Mouse (Mus musculus): ENCODE measurements around the gene Tmem8b. TPM values are rescaled to one million over a fixed set of nuclear protein-coding genes. Genes with fewer than 3 reads are reported as not detected.

Gene Tmem8b
- polyA plus RNA-seq, 1 experiment from 2014 or later: 5.6 TPM

- ATAC-seq (ENCODE audit: insufficient number of reproducible peaks, insufficient read depth, low FRiP score, low TSS enrichment, low read depth): no peak
- H3K4me3 ChIP-seq (replicated peaks): no peak overlapping the region
- no peaks in the 10 kb centered on the region for H3K9me3 ChIP-seq
- H3K27ac ChIP-seq: no peak overlapping the region
- no peak overlapping the region for H3K9ac ChIP-seq (replicated peaks)
- H3K4me1 ChIP-seq (replicated peaks): peaks cover 17% of the 10 kb centered on the region
- 25% methylated on average over 4 of the region's 4 CpGs for WGBS
- no peak overlapping the region for H3K4me2 ChIP-seq
- H3K27me3 ChIP-seq: peaks cover 45% of the 10 kb centered on the region
- H3K36me3 ChIP-seq: no peaks in the 10 kb centered on the region
Measured at GRCm38 (mm10) chr4:43666412-43666811, 2.4 kb upstream of the Tmem8b start.

GRCm38 (mm10) chr4:43669428-43669794, 640 bp downstream of the Tmem8b start:
- ATAC-seq (ENCODE audit: insufficient number of reproducible peaks, insufficient read depth, low FRiP score, low TSS enrichment, low read depth): peak; percentile 67
- H3K4me2 ChIP-seq: peak overlapping the region; percentile 74
- H3K27me3 ChIP-seq: peaks cover 24% of the 10 kb centered on the region

DNA sequence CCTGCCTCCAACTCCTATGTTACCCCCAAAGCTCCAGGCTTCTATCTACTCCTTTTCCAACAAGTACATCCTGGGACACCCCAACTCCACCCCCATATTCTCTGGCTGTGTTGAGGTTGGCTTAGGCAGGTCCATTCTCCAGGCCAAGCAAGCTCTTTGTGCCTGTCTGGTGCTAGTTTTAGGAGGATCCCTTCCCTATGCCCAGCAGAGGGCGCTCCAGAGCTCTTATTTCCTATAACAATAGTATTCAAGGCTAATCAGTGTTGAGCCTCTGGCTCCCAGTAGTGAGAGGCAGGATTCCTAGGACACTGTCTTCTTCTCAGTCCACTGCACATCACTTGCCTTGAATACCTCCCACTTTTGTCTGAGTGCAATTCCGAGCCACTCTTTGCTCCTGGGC, 3.3 kb downstream of the Tmem8b start:
- H3K27ac ChIP-seq: no peak overlapping the region
- no peak overlapping the region for H3K4me3 ChIP-seq (replicated peaks)
- H3K27me3 ChIP-seq: no peaks in the 10 kb centered on the region
- H3K4me2 ChIP-seq: no peak overlapping the region
- peaks cover 32% of the 10 kb centered on the region for H3K36me3 ChIP-seq
- ATAC-seq (ENCODE audit: insufficient number of reproducible peaks, insufficient read depth, low FRiP score, low TSS enrichment, low read depth): no peak
- 8% methylated on average over 2 of the region's 2 CpGs for WGBS
- H3K4me1 ChIP-seq (replicated peaks): peaks cover 23% of the 10 kb centered on the region
- no peaks in the 10 kb centered on the region for H3K9me3 ChIP-seq
- H3K9ac ChIP-seq (replicated peaks): no peak overlapping the region

More at GRCm38 (mm10) chr4:43669428-43669794, 640 bp downstream of the Tmem8b start:
- Histone ChIP-seq H3K36me3 (peaks cover 8% of the 10 kb centered on the region; the same call in 1 of the 2 replicates), H3K27ac (peak overlapping the region; percentile 73), H3K4me1 (replicated peaks) (peaks cover 23% of the 10 kb centered on the region), H3K9me3 (no peaks in the 10 kb centered on the region), H3K4me3 (replicated peaks) (peak overlapping the region; percentile 75), H3K9ac (replicated peaks) (peak overlapping the region; percentile 87)
- 2% methylated on average over 18 of the region's 25 CpGs for WGBS

DNA sequence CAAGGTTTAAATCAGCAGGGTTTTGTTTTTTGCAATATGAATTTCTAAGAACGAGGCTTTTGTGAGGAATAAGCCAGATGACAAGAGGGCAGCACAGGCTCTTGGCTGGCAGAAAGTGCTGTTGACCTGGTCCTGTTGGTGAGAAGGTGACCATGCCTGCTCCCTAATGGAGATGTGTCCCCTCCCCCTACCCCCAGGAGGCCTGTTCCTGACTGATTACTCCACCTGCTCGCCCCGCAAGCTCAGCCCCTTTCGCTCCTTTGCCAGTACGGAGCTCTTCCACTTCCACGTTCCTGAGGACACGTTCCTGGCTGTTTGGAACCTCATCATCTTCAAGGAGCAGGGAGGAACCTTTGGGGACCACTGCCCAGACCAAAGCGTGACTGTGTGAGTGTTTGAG, 4.9 kb downstream of the Tmem8b start:
- 78% methylated on average over 8 of the region's 8 CpGs for WGBS
- no peak for ATAC-seq (ENCODE audit: insufficient number of reproducible peaks, insufficient read depth, low FRiP score, low TSS enrichment, low read depth)

GRCm38 (mm10) chr4:43674974-43675373, 6.2 kb downstream of the Tmem8b start:
- no peak overlapping the region for H3K27ac ChIP-seq
- H3K4me1 ChIP-seq (replicated peaks): peaks cover 17% of the 10 kb centered on the region
- no peak for ATAC-seq (ENCODE audit: insufficient number of reproducible peaks, insufficient read depth, low FRiP score, low TSS enrichment, low read depth)
- WGBS: 76% methylated on average over 5 of the region's 5 CpGs
- no peak overlapping the region for H3K9ac ChIP-seq (replicated peaks)
- H3K9me3 ChIP-seq: no peaks in the 10 kb centered on the region
- no peaks in the 10 kb centered on the region for H3K27me3 ChIP-seq
- peaks cover 50% of the 10 kb centered on the region for H3K36me3 ChIP-seq
- no peak overlapping the region for H3K4me2 ChIP-seq
- H3K4me3 ChIP-seq (replicated peaks): no peak overlapping the region

More for the DNA sequence above, 4.9 kb downstream of the Tmem8b start:
- no peak overlapping the region for H3K4me3 ChIP-seq (replicated peaks)
- H3K4me1 ChIP-seq (replicated peaks): peaks cover 21% of the 10 kb centered on the region
- no peak overlapping the region for H3K27ac ChIP-seq
- H3K9ac ChIP-seq (replicated peaks): no peak overlapping the region
- H3K27me3 ChIP-seq: no peaks in the 10 kb centered on the region
- H3K36me3 ChIP-seq: peaks cover 48% of the 10 kb centered on the region
- H3K4me2 ChIP-seq: no peak overlapping the region
- H3K9me3 ChIP-seq: no peaks in the 10 kb centered on the region

DNA sequence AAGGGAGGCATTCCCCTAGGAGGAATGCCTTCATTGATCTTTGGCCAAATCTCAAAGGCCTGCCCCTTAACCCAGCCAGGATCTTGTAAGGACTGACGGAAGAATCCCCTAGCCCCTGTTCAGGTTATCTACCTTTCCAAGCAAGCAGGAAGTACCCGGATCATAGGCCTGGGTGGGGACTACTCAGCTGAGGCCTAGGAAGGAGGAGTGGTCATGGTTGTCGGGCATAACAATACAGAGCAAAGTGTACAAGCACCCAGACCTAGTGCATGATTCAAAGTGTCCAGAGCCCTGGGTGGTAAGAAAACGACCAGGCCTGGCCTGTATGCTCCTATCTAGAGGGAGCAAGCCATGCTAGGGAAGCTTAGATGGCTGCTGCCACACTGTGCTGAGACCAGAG, 6.8 kb downstream of the Tmem8b start:
- no peaks in the 10 kb centered on the region for H3K27me3 ChIP-seq
- H3K9ac ChIP-seq (replicated peaks): no peak overlapping the region
- H3K4me1 ChIP-seq (replicated peaks): peaks cover 11% of the 10 kb centered on the region
- H3K9me3 ChIP-seq: no peaks in the 10 kb centered on the region
- no peak overlapping the region for H3K27ac ChIP-seq
- ATAC-seq (ENCODE audit: insufficient number of reproducible peaks, insufficient read depth, low FRiP score, low TSS enrichment, low read depth): no peak
- no peak overlapping the region for H3K4me2 ChIP-seq
- no peak overlapping the region for H3K4me3 ChIP-seq (replicated peaks)
- H3K36me3 ChIP-seq: peaks cover 52% of the 10 kb centered on the region
- WGBS: 80% methylated on average over 4 of the region's 4 CpGs

GRCm38 (mm10) chr4:43678541-43678940, 9.8 kb downstream of the Tmem8b start:
- H3K4me1 ChIP-seq (replicated peaks): no peaks in the 10 kb centered on the region; the same call in 1 of the 2 replicates
- 88% methylated on average over 6 of the region's 6 CpGs for WGBS
- H3K27me3 ChIP-seq: no peaks in the 10 kb centered on the region
- no peak overlapping the region for H3K27ac ChIP-seq
- ATAC-seq (ENCODE audit: insufficient number of reproducible peaks, insufficient read depth, low FRiP score, low TSS enrichment, low read depth): no peak
- no peak overlapping the region for H3K9ac ChIP-seq (replicated peaks)
- peaks cover 77% of the 10 kb centered on the region for H3K36me3 ChIP-seq
- H3K4me2 ChIP-seq: no peak overlapping the region
- no peaks in the 10 kb centered on the region for H3K9me3 ChIP-seq
- H3K4me3 ChIP-seq (replicated peaks): no peak overlapping the region

DNA sequence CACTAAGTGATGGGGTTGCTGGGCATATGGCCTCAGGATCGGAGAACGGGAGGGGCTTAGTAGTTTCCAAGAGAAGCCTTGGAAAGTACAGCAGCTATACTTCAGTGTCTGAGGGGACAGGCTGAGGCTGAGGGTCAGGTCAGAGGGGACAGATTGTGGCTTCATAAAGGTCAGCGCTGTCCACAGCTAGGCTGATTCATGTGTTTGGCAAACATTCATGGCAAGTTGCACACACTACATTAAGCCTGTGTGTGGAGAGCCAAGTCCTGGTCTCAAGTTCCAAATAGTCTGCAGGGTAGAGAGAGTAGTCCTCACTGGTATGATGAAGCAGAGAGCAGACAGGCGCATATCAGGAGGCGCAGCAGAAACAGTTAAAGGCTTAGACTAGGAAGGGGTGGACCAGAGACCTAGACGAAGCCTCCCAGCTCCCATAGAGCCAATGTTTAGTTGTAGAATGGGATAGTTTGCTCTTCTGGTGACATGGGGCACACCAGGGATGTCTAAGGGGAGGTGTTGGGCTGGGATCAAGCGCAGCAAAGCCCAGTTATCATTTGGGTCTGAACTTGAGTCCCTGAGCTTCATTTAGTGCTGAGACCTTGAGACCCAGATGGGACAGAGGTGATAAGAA, 10.8 kb downstream of the Tmem8b start:
- H3K27me3 ChIP-seq: no peaks in the 10 kb centered on the region
- no peak for ATAC-seq (ENCODE audit: insufficient number of reproducible peaks, insufficient read depth, low FRiP score, low TSS enrichment, low read depth)
- WGBS: 83% methylated on average over 7 of the region's 7 CpGs
- no peak overlapping the region for H3K9ac ChIP-seq (replicated peaks)
- H3K9me3 ChIP-seq: no peaks in the 10 kb centered on the region
- H3K27ac ChIP-seq: no peak overlapping the region
- H3K4me1 ChIP-seq (replicated peaks): no peaks in the 10 kb centered on the region
- peaks cover 70% of the 10 kb centered on the region for H3K36me3 ChIP-seq
- H3K4me2 ChIP-seq: no peak overlapping the region
- H3K4me3 ChIP-seq (replicated peaks): no peak overlapping the region

- H3K27ac ChIP-seq: no peak overlapping the region
- H3K4me2 ChIP-seq: no peak overlapping the region
- no peak overlapping the region for H3K4me3 ChIP-seq (replicated peaks)
- 94% methylated on average over 17 of the region's 17 CpGs for whole genome bisulfite sequencing
- H3K36me3 ChIP-seq: peaks cover 44% of the 10 kb centered on the region
- H3K9ac ChIP-seq (replicated peaks): no peak overlapping the region
- H3K4me1 ChIP-seq (replicated peaks): no peaks in the 10 kb centered on the region
- ATAC-seq (ENCODE audit: insufficient number of reproducible peaks, insufficient read depth, low FRiP score, low TSS enrichment, low read depth): no peak
- H3K27me3 ChIP-seq: no peaks in the 10 kb centered on the region
- no peaks in the 10 kb centered on the region for H3K9me3 ChIP-seq
Measured at GRCm38 (mm10) chr4:43690021-43690420, 21.2 kb downstream of the Tmem8b start.

GRCm38 (mm10) chr4:43691026-43691425, 22.3 kb downstream of the Tmem8b start:
- no peak overlapping the region for H3K27ac ChIP-seq
- 84% methylated on average over 5 of the region's 5 CpGs for WGBS
- no peak overlapping the region for H3K4me3 ChIP-seq (replicated peaks)
- peaks cover 5% of the 10 kb centered on the region; the same call in 1 of the 2 replicates for H3K4me1 ChIP-seq (replicated peaks)
- peaks cover 34% of the 10 kb centered on the region for H3K36me3 ChIP-seq
- no peak for ATAC-seq (ENCODE audit: insufficient number of reproducible peaks, insufficient read depth, low FRiP score, low TSS enrichment, low read depth)
- no peaks in the 10 kb centered on the region for H3K9me3 ChIP-seq
- H3K4me2 ChIP-seq: no peak overlapping the region
- H3K27me3 ChIP-seq: no peaks in the 10 kb centered on the region
- no peak overlapping the region for H3K9ac ChIP-seq (replicated peaks)

GRCm38 (mm10) chr4:43693806-43694241, 25.1 kb downstream of the Tmem8b start:
- Histone ChIP-seq H3K27me3 (no peaks in the 10 kb centered on the region), H3K4me2 (no peak overlapping the region), H3K4me3 (replicated peaks) (no peak overlapping the region), H3K36me3 (peaks cover 15% of the 10 kb centered on the region), H3K9me3 (no peaks in the 10 kb centered on the region), H3K9ac (replicated peaks) (no peak overlapping the region), H3K27ac (no peak overlapping the region), H3K4me1 (replicated peaks) (peaks cover 5% of the 10 kb centered on the region; the same call in 1 of the 2 replicates)
- no peak for ATAC-seq (ENCODE audit: insufficient number of reproducible peaks, insufficient read depth, low FRiP score, low TSS enrichment, low read depth)
- 79% methylated on average over 5 of the region's 5 CpGs for WGBS

Measured in limb, embryonic 12.5 days (tissue).